Mouse (Mus musculus): ENCODE data around the gene Rasgrf1.

Rasgrf1 gene

DNA sequence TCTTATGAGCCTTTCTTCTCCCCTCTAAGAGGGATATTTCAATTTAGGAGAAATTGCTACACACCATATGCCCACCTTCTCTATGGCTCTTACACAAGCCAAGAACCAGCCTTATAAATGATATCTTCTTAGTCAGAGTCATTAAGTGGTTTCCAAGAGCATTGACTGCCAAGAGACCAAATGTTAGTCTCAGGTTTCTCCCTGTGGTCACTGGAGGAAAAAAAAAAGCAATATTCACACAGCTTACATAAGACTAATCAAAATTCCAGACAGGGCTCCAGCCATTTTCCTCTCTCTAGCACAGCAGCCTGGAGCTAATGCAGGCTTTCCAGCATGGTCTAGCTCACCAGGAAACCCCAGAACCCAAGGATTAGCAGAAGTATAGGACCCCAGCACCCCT lies 3.1 kb upstream of the Rasgrf1 start:
- in situ Hi-C loops (cut with MboI) = no loop called here

DNA sequence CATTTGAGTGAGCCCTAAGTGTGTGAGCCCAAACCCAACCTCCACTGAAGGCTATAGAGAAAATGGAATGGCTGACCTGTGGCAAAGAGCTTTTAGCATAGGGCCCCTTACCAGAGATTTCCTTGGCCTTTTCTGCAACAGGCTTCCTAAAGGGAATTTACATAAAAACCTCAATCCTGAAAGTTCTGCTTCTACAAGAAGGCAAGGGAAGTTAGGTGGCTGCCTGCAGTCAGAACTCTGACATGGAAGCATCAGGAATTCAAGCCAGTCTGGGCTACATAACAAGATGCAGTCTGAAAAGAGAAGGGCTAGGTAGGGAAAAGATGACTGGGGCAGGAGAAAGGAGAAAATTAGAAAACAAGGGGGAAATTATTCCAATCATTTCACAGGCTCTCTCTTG lies 1.8 kb upstream of the Rasgrf1 start:
- in situ Hi-C loops (cut with MboI) = no loop called here

DNA sequence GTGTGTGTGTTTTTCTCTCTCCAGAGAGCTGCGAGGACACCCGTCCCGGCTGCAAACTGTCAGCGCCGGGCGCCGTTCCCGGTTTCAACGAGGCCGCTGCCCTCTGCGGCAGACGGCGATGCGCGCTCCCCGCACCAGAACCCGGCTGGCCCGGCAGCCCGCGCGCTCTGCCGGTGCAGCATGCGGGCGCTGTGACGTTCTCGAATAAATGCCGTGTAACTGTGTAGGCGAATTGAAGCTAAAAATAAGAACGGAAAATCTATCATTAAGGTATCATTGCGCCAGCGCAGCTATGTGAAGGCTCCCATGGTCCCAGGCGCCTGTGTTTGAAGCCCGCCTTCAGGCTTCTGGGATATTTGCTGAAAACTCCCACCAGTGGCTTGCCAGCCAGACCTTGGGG lies 1.1 kb upstream of the Rasgrf1 start:
- in situ Hi-C loops (cut with MboI) = no loop called here

DNA sequence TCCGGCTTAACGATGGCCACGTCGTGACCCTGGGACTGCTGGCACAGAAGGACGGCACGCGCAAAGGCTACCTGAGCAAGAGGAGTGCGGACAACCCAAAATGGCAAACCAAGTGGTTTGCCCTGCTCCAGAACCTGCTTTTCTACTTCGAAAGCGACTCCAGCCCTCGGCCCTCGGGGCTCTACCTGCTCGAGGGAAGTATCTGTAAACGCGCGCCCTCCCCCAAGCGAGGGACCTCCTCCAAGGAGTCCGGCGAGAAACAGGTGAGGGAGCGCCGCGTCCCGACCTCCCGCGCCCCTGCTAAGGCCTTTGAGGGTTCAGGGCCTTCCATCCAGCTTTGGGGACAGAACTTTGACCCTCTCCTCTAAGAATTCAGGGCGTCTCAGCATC lies 298 bp downstream of the Rasgrf1 start:
- in situ Hi-C loops (cut with MboI) = no loop called here

DNA sequence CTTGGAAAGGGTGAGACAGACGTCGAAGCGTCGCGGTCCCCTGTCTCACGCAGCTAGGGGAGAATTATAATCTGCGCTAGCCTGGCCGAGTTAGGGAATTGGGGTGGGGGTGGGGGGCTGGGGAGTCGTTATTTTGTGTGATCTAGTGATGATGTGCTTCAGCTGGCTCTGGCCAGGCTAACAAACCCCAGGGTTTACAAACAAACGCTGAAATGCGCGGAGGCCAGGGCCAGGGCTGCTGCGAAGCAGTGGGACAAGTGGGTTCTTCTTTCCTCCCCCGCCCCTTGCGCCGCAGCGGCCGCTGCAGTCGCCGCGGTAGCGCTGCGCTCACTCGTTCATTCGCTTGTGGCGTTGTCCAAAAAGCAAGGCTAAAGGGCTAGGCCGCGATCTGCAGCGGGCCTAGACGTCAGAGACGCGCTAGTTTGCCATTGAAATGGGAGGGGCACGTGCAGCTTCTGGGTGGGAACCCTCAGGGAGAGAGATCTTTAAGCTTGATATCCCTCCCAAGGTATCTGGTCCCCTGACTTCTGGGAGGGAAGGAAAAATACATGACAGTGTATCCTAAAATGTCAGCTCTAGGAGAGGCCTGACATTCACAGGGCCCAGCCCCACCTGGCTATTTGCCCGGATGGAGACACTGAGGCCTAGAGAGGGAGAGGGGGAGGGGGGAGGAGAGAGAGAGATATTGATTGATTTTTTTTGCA lies 1.2 kb downstream of the Rasgrf1 start:
- in situ Hi-C loops (cut with MboI) = no loop called here

DNA sequence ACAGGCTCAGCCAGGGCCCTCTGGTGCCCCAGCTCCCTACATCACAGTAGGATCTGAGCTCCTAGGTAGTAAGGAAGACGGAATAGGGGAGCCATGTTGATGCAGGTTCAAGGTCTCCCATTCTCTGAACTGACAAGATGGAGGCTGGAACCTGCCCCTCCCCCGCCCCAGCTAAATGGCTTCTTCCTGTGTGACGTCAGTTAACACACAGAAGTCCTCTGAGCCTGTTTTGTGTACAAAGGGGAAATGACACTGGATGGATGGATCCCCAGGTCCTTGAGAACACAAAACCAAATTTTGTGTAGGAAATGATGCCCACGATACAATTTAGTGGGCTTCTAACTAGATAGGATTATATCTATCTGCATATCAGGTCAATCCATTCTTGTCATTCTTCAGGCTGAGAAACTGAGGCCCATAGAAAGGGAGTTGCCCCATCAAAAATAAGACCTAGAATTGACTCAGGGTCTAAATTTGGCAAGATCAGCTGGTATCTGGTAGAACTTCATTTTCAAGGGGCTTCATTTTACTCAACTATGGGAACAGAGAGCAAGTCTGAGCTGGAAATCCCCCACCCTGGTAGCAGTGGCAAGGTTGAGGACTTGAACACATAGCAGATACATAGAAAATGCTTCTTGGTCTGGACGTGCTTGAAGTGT lies 2.3 kb downstream of the Rasgrf1 start:
- in situ Hi-C loops (cut with MboI) = no loop called here

DNA sequence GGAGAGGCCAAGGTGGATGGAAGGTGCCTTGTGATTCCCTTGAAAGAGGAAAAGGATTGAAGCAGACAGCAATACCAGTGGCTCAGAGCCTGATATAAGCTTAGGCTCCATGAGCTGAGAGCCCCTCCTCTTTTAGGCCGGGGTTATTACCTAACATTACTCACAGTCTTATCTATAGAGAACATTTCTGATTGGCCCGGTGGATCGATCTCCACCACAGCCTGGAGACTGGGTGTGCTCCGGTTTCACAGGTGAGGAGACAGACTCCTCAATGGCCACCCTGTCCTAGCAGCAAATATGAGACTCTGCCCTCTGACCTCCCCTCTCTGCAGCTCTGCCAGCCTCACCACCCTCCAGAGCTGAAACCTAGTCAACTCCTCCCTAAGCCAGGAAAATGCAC lies 3.4 kb downstream of the Rasgrf1 start:
- in situ Hi-C loops (cut with MboI) = no loop called here

DNA sequence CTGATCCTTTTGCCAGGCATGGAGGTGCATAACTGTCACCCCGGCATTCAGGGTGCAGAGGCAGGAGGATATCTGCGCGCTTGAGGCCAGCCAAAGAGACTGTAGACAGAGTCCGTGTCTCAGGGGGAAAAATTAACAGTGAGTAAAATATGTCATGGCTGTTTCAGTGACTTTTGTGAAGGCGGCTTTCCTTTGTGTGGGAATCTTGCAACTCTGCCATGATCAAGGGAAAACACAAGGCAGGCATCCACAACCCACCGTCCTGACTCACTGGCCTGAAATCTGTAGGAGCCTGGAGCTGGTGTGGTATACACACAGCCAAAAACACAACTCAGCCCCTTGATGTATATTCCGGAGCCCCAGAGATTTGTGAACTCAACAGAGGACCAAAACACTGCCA lies 6.8 kb downstream of the Rasgrf1 start:
- in situ Hi-C loops (cut with MboI) = no loop called here

DNA sequence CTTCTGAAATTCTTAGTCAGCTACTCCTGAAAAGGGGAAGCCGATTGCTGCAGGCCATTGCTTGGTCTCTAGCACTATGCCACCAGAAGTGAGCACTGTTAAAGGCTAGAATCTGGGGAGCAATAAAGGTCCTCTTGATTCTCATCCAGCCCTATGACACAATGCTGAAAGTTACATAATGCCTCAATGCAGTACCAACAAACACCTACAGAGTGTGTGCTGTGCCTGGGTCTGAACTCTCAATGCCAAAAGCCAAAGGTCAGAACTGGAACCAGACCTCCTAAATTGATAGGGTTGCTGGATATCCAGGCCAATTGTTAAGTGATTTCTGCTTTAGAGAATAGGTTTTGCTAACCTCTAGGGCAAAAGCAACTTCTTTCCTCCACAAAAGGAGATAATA lies 7.7 kb downstream of the Rasgrf1 start:
- in situ Hi-C loops (cut with MboI) = no loop called here

DNA sequence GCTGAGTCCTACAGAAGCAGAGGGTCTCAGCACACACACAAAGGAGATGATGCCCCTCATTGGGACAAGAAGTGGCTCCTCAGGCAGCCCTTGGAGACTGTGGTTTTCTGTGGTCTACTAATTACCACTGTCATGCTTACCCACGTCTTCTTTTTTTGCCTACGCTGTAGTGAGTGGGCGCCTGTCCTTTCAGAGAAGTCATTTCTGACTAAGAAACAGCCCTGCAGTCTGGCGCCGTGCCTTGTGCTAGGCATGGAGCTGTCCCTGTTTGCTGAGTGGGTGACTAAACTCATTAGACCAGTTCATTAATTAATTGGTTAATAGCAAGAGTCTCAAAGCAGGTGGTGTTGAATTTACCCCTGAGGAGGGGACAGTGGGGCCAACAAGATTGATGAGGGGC lies 9.1 kb downstream of the Rasgrf1 start:
- in situ Hi-C loops (cut with MboI) = no loop called here

DNA sequence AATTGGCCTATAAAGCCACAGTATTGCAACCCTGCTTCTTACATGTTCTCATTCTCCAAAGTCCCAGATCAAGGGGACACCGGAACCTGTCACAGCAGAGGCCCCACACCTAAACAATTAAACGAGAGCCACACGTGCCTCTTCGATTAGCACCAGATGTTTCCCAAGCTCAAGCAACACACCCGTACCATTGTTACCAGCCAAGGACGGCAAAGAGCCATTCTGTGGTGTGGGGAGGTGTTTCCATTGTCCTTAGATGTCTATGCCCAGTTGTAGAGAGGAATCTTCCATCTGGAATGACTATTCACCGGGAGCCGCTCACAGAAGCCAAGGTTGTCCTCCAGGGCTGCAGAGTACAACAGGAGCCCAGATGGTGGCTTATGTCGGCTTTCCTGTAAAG lies 11.4 kb downstream of the Rasgrf1 start:
- in situ Hi-C loops (cut with MboI) = no loop called here

DNA sequence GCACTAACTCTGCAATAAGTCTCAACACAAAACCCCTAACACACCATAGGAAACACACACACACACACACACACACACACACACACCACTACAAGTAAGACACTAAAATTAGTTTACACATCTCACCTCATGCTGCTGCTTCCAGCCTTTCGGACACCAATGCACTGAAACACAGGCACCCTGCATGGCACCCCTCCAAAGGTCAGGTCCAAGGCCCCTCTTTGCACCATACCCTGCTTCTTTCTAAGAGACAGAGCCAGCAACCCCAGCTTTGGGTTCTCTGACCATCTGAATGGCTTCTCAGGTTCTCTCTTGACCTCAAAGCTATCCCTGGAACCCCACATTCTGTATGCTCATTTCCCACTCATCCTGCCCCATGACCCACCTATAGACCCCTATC lies 13.0 kb downstream of the Rasgrf1 start:
- in situ Hi-C loops (cut with MboI) = no loop called here

DNA sequence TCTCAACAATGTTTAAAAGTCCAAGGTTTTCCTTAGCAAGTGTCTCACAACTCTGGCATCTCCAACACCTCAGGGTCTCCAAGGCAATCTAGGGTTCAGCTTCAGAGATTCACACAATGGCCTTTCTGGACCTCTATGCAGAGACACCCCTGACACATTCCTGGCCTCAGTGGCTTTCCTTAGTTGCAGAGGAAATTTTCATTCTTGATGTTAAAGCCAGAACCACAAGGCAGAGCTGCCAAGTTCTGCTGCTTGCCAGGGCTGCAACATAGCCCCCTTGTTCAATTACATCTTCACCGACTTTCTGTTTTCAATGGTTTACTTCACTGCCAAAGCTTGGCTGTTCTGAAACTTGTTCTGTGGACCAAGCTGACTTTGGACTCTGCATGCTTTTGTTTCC lies 15.1 kb downstream of the Rasgrf1 start:
- in situ Hi-C loops (cut with MboI) = no loop called here

DNA sequence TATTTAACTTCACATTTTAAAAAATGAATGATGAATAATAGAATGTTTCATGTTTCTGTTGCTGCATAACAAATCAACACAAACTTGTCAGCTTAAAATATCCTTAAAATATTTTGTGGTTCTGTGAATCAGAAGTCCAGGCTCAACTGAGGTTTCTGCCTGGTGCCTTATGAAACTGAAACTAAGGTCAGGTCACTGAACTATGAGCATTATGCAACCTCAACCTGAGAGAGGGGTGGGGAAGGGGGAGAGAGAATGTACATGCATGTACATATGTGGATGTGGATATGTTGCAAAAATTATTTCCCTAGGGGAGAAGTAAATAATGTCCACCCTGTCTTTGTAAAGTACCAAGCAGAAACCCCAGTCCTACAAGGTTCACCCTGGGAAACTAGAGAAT lies 18.8 kb downstream of the Rasgrf1 start:
- in situ Hi-C loops (cut with MboI) = no loop called here

DNA sequence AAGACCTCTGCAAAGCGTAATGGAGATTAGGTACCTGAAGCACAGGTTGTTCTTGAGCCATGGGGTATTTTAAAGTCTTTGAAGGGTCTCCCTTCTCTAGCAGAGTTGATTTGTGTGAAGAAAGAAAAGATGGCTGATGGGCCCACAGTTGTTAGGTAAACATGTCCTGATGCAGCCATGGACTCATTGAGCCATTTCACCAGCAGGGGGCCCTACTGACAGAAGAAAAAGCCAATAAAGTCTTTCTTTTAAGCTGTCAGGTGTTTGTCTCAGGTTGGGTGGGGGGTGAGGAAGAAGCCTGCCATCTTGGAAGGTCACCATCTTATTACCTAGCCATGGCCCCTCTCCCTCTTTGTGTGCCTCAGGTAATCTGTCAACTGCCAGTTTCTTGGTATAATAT lies 30.7 kb downstream of the Rasgrf1 start:
- in situ Hi-C loops (cut with MboI) = no loop called here

DNA sequence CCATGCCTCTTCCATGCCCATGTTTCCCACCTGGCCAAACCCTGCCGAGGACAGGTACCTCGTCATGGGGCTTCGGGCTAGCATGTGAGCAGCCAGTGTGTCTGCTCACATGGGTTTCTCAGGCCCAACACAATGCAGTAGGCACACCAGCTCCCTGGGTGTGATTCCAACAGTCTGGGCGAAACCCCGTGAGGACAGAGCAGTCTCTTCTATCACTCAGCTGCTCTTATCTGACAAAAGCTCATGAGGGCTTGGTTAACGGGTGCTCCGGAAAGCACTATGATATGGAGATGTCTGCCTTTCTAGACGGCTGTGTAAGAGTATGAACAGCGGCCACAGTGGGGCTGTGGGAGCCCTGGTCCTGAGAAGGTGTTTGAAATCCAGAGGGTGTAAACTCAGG lies 37.1 kb downstream of the Rasgrf1 start:
- in situ Hi-C loops (cut with MboI) = no loop called here

DNA sequence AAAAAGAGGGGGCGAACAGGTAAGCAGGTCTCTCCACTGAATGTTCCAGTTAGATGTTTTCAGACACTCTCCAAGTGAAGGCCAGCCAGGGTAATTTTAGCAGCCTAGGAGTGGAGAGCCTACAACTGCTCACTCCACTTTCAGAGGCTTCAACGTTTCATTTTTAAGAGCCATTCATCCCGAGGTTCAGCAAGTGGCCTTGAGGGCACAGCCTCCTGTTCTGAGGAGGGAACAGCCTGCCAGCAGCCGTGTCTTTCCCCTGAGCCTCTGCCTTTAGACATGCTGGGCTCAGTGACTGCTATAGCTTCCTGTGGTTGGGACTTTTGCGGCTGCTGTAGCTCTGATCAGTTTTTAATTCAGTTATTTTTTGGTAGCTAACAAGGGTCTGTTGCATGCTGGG lies 38.9 kb downstream of the Rasgrf1 start:
- in situ Hi-C loops (cut with MboI) = no loop called here

DNA sequence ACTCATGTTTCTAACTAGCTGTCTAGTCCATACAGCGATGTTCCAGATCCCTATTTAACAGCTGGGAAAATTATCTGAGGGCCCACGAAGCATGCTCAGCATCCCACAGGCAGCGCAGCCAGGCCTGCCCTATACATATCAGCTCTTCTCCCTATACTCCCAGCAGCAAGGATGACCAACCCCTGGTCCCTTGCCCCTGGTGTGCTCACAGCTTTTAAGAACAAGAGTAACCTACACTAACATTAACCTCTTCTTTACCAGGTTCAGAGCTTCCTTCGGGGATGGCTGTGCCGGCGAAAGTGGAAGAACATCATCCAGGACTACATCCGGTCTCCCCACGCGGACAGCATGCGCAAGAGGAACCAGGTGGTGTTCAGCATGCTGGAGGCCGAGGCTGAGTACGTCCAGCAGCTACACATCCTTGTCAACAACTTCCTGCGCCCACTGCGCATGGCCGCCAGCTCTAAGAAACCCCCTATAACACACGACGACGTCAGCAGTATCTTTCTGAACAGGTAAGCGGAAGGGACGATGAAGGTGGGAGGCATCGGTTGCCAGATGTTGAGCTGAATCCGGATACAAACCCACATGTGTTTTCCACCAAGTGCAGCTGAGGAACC lies 44.0 kb downstream of the Rasgrf1 start:
- in situ Hi-C loops (cut with MboI) = no loop called here

DNA sequence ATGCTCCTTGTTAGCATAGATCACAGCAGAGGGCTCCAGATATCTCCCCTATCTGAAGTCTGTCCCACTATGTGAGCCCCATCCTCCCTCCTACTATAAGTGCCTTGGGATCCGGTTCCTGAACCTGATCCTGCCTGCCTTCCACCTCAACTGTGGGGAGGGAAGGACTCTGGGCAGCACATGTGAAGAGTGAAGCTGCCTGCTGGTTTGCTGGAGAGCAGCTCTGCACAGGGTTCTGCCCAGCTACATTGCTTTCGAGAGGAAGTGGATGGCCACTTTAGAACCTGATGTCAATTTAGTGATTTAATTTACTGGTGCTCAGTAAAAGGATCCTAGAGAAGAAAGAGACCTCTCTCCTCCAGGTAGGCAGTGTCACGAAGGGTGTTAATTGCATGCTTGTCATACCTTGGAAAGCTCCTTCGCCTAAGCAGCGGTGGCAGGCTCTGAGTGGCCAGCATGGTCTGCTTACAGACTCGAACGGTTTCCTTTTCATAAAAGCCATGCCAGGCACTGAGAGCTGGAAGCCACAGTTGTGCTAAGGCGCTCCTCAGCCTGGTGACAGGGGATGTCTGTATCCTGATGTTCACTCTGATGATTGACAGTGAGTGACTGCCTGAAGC lies 45.3 kb downstream of the Rasgrf1 start:
- in situ Hi-C loops (cut with MboI) = no loop called here

DNA sequence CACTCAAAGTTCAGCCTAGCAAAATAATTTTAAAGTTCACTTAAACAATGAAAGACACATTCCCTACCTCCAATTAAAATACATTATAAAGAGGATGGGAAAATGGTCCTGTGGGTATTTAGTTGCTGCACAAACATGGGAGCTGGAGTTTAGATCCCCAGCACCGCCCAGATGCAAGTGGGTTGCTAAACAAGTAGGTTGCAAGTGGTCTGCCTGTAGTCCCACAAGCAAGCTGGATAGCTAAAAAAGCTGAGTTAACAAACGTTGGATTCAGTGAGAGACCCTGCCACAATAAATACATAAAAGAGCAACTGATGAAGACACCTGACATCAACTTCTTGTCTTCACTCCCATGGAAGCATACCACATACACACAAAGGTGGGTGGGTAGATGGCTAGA lies 49.3 kb downstream of the Rasgrf1 start:
- in situ Hi-C loops (cut with MboI) = no loop called here

DNA sequence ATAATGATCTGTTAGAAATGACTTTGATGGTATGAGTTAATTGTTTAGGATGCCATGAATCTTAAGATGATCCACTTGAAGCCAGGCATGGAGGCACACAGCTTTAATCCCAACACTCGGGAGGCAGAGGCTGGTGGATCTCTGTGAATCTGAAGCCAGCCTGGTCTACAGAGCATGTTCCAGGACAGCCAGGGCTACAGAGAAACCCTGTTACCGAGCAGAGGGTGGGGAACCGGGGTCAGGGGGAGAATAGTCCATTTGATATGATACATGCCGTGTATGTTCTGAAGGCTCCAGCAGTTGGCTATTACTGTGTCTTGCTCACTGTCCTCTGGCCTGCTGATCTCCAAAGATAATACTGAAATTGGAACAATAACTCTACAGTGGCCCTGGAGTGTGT lies 54.4 kb downstream of the Rasgrf1 start:
- in situ Hi-C loops (cut with MboI) = no loop called here

DNA sequence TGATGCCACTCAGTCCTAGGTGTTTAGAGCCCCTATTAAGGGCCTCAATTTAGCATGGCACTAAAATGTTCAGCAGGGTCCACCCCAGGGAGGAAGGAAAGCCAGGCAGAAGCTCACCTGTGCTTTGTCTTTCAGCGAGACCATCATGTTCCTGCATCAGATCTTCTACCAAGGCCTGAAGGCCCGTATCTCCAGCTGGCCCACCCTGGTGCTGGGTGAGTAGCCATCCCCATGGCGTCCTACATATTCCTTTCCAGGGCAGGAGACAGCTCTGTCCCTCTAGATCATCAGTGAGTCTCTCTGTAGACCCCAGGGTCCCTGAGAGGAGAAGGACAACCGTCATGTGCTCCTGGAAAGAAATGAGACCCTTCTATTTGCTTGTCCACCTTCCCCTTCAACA lies 58.0 kb downstream of the Rasgrf1 start:
- in situ Hi-C loops (cut with MboI) = no loop called here

DNA sequence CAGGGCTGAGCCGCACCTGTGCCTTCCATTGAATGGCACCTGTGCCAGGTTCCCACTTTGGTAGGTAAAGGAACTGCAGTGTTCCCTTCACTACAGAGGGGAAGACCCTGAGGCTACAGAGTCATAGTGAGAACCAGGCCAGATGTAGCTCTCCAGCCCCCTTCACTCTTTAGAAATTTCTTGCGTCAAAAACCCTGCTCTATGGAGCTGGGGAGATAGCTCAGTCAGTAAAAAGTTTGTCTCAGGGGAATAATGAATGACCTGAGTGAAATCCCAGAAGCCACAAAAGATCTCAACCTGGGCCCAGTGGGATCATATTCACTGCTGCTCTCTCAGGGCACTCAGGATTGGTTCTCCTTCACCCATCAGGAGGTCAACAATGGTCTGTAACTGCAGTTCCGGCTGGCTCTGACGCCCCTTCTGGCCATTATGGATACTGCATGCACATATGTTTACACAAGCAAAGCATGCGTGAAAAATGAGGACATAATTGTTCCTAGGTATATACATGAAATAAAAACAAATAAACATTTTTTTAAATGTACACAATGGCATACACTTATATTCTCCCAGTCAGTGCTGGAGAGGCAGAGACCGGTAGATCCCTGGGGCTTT lies 59.2 kb downstream of the Rasgrf1 start:
- in situ Hi-C loops (cut with MboI) = no loop called here
